In genomic region chr2:127131353-127131752, GRCm38 (mm10) we compare ENCODE assay signal across 12 mouse cellular contexts. TPM values are rescaled to one million over a fixed set of nuclear protein-coding genes. Genes with fewer than 3 reads are reported as not detected.
DNase-seq lines count a peak whose midpoint lies in the region; ATAC-seq lines count a peak whose summit lies in the region.
"Had no signal": no experiment of that assay in that cellular context is flagged by ENCODE, and none has a peak within 500 bp of the region (broad histone marks: within the 10 kb centered on the region; RNA-seq: fewer than 3 reads in every experiment).

No protein-coding gene starts in this region.

- DNase-seq in limb, embryonic 10.5 days (ENCODE audit: low spot score) = no peak
- peak; percentile 81 for DNase-seq in A20 (ENCODE audit: low read depth, low spot score)
- no peak for DNase-seq in Muller cell, postnatal 12 days (ENCODE audit: inconsistent ontology term)
- no peak for DNase-seq in layer of hippocampus, postnatal 10 days (ENCODE audit: low spot score in 2 of 2)
- DNase-seq: cerebellum, adult 2 months; gastrocnemius, postnatal 25 days; kidney, postnatal 25 days; right cerebral cortex, postnatal 4 days had no signal

- WGBS in limb, embryonic 12.5 days = 77% methylated on average over 8 of the region's 8 CpGs
- 80% methylated on average over 8 of the region's 8 CpGs for WGBS in limb, embryonic 10.5 days
- WGBS in liver, embryonic 12.5 days (ENCODE audit: insufficient replicate concordance) = 57% methylated on average over 8 of the region's 8 CpGs

- no peak overlapping the region for H3K27ac ChIP-seq in limb, embryonic 12.5 days
- no peak overlapping the region for H3K27ac ChIP-seq in limb, embryonic 10.5 days
- no peak overlapping the region for H3K27ac ChIP-seq in liver, embryonic 12.5 days

- peak overlapping the region; percentile 89 for H3K4me3 ChIP-seq in erythroblast, embryonic 14.5 days (replicated peaks)
- H3K4me3 ChIP-seq in limb, embryonic 12.5 days (replicated peaks) = 0 out of 2 replicates have a peak overlapping the region, but pooled peaks have one; percentile 80
- H3K4me3 ChIP-seq in limb, embryonic 10.5 days = no peak overlapping the region
- H3K4me3 ChIP-seq in liver, embryonic 12.5 days = peak overlapping the region; percentile 89; the same call in 1 of the 2 replicates

- peaks cover 51% of the 10 kb centered on the region for H3K4me1 ChIP-seq in erythroblast, embryonic 14.5 days (ENCODE audit: control insufficient read depth)
- peaks cover 20% of the 10 kb centered on the region for H3K4me1 ChIP-seq in limb, embryonic 12.5 days (replicated peaks)
- H3K4me1 ChIP-seq in limb, embryonic 10.5 days = peaks cover 28% of the 10 kb centered on the region
- peaks cover 56% of the 10 kb centered on the region for H3K4me1 ChIP-seq in liver, embryonic 12.5 days

- no peak overlapping the region for H3K9ac ChIP-seq in limb, embryonic 12.5 days (replicated peaks)
- H3K9ac ChIP-seq in liver, embryonic 12.5 days = peak overlapping the region; percentile 88; the same call in 1 of the 2 replicates

- H3K4me2 ChIP-seq in limb, embryonic 12.5 days = peak overlapping the region; percentile 10; the same call in 1 of the 2 replicates
- H3K4me2 ChIP-seq in liver, embryonic 12.5 days = peak overlapping the region; percentile 78

- H3K9me3 ChIP-seq in erythroblast, embryonic 14.5 days (ENCODE audit: control insufficient read depth, low read length) = no peaks in the 10 kb centered on the region
- no peaks in the 10 kb centered on the region for H3K9me3 ChIP-seq in limb, embryonic 12.5 days
- H3K9me3 ChIP-seq in limb, embryonic 10.5 days (replicated peaks) = no peaks in the 10 kb centered on the region
- H3K9me3 ChIP-seq in liver, embryonic 12.5 days (replicated peaks) = no peaks in the 10 kb centered on the region

- no peak for ATAC-seq in erythroblast, adult 5-6 weeks (replicated peaks; ENCODE audit: low FRiP score, poor library complexity, severe bottlenecking)
- no peak for ATAC-seq in limb, embryonic 12.5 days (ENCODE audit: insufficient number of reproducible peaks, insufficient read depth, low FRiP score, low TSS enrichment, low read depth)
- ATAC-seq in liver, embryonic 12.5 days = no peak

- H3K36me3 ChIP-seq in erythroblast, embryonic 14.5 days (ENCODE audit: control insufficient read depth) = peaks cover 63% of the 10 kb centered on the region
- peaks cover 17% of the 10 kb centered on the region for H3K36me3 ChIP-seq in limb, embryonic 12.5 days
- H3K36me3 ChIP-seq in limb, embryonic 10.5 days = peaks cover 45% of the 10 kb centered on the region
- peaks cover 46% of the 10 kb centered on the region for H3K36me3 ChIP-seq in liver, embryonic 12.5 days

- no peaks in the 10 kb centered on the region for H3K27me3 ChIP-seq in erythroblast, embryonic 14.5 days (ENCODE audit: control insufficient read depth)
- H3K27me3 ChIP-seq in limb, embryonic 12.5 days = no peaks in the 10 kb centered on the region
- no peaks in the 10 kb centered on the region for H3K27me3 ChIP-seq in limb, embryonic 10.5 days (ENCODE audit: low read depth, poor library complexity, severe bottlenecking)
- H3K27me3 ChIP-seq in liver, embryonic 12.5 days (replicated peaks) = no peaks in the 10 kb centered on the region

RNA-seq across cellular contexts. Expression of gene Ncaph, which starts 2.4 kb away (rescaled TPM):
- polyA plus RNA-seq in erythroblast, embryonic 14.5 days (2012) = 3.9 and 6.2 TPM in 2 replicates
- total RNA-seq in erythroblast, adult 5-6 weeks (2015; ENCODE audit: low replicate concordance) = 20.8 and 25.9 TPM in 2 replicates
- total RNA-seq in erythroblast, adult 5-6 weeks (2017; ENCODE audit: low replicate concordance) = 37.4 and 64.0 TPM in 2 replicates
- polyA plus RNA-seq in limb, embryonic 12.5 days (2016; fragmentation: Nextera tagmentation; extraction: Ambion mirVana) = 112 TPM in 2 replicates
- polyA plus RNA-seq in limb, embryonic 10.5 days (2016; fragmentation: Nextera tagmentation; extraction: Ambion mirVana) = 110 and 125 TPM in 2 replicates
- polyA plus RNA-seq in liver, embryonic 12.5 days (2016; fragmentation: Nextera tagmentation; extraction: Ambion mirVana) = 73.3 and 75.2 TPM in 2 replicates
- total RNA-seq in layer of hippocampus, postnatal 10 days (2021) = 1 to 10 TPM; 7.6 to 7.9 TPM

RNA-seq across cellular contexts. Expression of gene Itpripl1, which starts 11.9 kb away (rescaled TPM):
- 0.47 and 0.61 TPM in 2 replicates for polyA plus RNA-seq in erythroblast, embryonic 14.5 days (2012)
- total RNA-seq in erythroblast, adult 5-6 weeks (2015; ENCODE audit: low replicate concordance) = 4.8 and 5.2 TPM in 2 replicates
- 4.4 and 6.1 TPM in 2 replicates for total RNA-seq in erythroblast, adult 5-6 weeks (2017; ENCODE audit: low replicate concordance)
- polyA plus RNA-seq in limb, embryonic 12.5 days (2016; fragmentation: Nextera tagmentation; extraction: Ambion mirVana) = 20.8 and 23.0 TPM in 2 replicates
- 15.9 and 18.0 TPM in 2 replicates for polyA plus RNA-seq in limb, embryonic 10.5 days (2016; fragmentation: Nextera tagmentation; extraction: Ambion mirVana)
- 28.8 and 30.1 TPM in 2 replicates for polyA plus RNA-seq in liver, embryonic 12.5 days (2016; fragmentation: Nextera tagmentation; extraction: Ambion mirVana)
- 1 to 10 TPM; 4.1 to 4.5 TPM for total RNA-seq in layer of hippocampus, postnatal 10 days (2021)

Comparison
In these comparisons a context has a peak if more than half of its experiments do, and no peak if none do; other contexts are left out.
1. RNA of gene Ncaph, which starts 2.4 kb away (polyA plus RNA-seq): 110 to 125 TPM in limb, embryonic 10.5 days, 112 TPM in limb, embryonic 12.5 days and 73.3 to 75.2 TPM in liver, embryonic 12.5 days; 3.9 to 6.2 TPM in erythroblast, embryonic 14.5 days; every median in the first group is over 10 times any median in the second.
2. RNA of gene Itpripl1, which starts 11.9 kb away (polyA plus RNA-seq): 28.8 to 30.1 TPM in liver, embryonic 12.5 days, 20.8 to 23.0 TPM in limb, embryonic 12.5 days and 15.9 to 18.0 TPM in limb, embryonic 10.5 days; 0.47 to 0.61 TPM in erythroblast, embryonic 14.5 days; every median in the first group is over 10 times any median in the second.